Mouse (Mus musculus) brain, adult 2 months (tissue): Measurements from ENCODE around the gene Gm960.

Source experiments
- DNase-seq: peaks from one replicate; pipeline ENCODE4 v3.0.0; 2011; ENCODE audit warnings: low read depth, low spot score

Gm960 gene

DNA sequence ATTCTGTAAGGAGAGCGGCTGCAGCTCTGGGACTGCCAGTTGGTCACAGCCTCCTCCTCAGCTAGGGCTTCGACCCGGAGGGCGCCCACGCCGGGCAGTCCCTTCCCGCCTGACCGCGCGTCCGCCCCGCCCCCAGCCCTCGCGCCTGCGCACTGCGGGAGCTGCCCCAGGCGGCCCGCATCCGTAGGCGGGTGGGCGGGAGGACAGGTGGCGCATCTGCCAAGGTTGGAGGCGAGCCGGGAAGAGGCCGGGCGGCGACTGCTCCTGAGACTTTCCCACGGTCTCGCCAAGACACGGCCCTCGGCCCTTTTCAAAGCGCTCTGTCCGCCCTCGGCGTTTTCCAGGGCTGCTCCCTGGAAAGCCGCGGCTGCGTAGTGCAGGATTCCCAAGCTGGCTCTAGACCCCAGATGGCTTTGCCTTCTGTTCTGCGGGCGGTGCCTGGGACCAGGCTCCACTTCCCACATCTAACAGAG is at the start of gene Gm960:
Gm960 (minus strand) TSS at position 464 of the 473 bp plus-strand sequence.
- peak; percentile 93 for DNase-seq

DNA sequence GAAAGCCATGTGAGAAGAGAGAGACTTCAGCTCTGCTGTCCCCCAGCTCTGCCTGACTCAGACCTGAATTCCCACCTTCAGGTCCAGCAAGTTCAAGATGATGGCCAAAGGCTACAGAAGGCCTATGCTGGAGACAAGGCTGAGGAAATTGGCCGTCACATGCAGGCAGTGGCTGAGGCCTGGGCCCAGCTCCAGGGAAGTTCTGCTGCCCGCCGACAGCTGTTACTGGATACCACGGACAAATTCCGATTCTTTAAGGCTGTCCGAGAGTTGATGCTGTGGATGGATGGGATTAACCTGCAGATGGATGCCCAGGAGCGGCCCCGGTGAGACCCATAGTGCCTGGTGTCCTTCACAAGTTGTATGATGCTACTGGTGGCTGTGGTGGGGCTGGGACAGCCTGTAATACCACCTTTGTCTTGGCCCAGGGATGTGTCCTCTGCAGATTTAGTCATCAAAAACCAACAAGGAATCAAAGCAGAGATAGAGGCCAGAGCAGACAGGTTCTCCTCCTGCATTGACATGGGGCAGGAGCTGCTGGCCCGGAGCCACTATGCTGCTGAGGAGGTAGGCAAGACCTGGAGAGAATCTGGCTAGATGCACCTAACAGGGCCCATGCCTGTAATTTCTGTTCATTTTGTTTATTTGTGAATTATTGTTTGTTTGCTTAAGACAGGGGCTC is 49.3 kb upstream of the Gm960 start:
- DNase-seq: peak; percentile 34

DNA sequence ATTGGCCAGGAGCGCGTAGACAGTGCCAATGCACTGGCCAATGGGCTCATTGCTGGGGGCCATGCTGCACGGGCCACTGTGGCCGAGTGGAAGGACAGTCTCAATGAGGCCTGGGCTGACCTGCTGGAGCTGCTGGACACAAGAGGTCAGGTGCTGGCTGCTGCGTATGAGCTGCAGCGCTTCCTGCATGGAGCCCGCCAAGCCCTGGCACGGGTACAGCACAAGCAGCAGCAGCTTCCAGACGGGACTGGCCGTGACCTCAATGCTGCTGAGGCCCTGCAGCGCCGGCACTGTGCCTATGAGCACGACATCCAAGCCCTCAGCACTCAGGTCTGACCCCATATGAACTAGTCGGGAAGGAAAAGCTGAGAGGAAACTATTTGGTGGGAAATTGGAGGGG is 48.1 kb upstream of the Gm960 start:
- DNase-seq: peak; percentile 88

DNA sequence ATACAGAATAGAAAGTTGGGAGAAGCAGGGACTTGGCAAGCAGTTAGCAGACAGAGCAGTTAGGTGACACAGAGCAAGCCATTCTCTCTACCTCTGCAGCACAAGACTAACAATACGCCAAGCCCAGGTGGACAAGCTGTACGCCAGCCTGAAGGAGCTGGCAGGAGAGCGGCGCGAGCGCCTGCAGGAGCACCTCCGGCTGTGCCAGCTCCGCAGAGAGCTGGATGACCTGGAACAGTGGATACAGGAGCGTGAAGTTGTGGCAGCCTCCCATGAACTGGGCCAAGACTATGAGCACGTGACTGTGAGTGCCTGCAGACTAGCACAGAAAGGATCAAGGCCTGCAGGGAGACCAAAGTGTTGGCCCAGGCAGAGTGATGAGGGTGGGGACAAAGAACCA is 47.2 kb upstream of the Gm960 start:
- peak; percentile 80 for DNase-seq

DNA sequence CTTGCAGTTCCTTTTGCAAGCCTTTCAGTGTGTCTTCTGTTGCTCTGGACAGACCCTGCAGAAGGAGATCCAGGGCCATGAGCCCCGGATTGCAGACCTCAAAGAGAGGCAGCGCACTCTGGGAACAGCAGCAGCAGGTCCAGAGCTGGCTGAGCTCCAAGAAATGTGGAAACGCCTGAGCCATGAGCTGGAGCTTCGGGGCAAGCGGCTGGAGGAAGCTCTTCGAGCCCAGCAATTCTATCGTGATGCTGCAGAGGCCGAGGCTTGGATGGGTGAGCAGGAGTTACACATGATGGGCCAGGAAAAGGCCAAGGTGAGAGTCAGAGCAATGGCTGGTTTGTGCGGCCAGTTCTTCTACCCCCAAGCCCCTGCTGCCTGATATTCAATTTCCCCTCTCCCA is 46.6 kb upstream of the Gm960 start:
- DNase-seq: peak; percentile 73

DNA sequence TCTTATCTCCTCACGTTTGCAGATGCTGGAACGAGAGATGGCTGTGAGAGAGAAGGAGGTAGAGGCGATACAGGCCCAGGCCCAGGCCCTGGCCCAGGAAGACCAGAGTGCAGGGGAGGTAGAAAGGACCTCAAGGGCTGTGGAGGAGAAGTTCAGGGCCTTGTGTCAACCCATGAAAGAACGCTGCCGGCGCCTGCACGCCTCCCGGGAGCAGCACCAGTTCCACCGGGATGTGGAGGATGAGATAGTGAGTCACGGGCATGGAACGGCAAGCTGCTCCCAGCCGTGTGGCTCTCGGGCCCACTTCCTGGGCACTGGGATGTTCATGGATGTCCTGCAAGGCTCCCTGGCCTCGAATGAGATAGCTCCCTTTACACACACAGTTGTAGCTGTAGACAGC is 45.6 kb upstream of the Gm960 start:
- peak; percentile 31 for DNase-seq

DNA sequence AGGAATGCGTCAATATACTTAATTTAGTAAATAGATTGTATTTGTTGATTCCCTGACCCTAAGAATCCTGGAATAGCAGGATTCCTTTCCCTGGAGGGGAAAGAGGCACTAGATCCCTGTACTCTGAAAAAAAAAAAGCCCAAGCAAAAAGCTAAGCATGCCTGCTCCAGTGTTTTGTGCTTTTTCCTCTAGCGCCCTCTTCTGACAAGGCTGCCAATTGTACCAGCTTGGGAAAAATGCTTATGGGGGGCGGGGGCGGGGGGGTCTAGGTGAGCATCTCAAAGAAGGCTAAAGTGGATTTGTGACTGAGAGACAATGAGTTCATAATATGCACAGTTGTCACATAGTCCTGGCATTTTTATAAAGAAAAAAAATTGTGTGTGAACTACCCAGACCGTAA is 45.1 kb upstream of the Gm960 start:
- DNase-seq: peak; percentile 76

DNA sequence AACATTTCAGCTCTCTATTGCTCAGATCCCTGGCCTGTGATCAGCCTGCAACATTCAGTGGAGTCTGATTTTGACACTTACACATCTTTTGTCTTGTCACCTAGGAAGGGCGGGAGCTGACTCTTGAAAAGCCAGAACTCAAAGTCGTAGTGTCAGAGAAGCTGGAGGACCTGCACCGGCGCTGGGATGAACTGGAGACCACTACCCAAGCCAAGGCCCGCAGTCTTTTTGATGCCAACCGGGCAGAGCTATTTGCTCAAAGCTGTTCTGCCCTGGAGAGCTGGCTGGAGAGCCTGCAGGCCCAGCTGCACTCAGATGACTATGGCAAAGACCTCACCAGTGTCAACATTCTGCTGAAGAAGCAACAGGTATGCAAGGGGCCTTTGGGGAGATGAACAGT is 43.8 kb upstream of the Gm960 start:
- no peak for DNase-seq

DNA sequence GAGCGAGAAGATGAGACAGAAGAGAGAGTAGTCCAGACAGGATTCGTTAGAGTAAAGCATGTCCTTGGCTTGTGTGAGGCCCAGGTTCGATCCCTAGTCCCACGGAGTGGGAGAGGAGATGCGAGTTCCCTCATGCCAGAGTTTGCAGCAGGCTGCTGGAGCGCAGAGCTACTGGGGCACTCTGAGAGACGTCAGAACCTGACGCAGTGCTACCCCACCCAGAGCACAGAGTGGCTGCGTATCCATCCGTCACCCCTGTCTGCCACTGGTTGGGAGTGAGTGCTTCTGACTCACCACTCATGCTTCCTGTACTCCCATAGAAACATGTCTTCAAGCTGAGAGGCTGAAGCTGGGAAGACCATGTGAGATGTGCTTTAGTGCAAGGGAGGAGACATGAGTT is 43.0 kb upstream of the Gm960 start:
- DNase-seq: peak; percentile 77

DNA sequence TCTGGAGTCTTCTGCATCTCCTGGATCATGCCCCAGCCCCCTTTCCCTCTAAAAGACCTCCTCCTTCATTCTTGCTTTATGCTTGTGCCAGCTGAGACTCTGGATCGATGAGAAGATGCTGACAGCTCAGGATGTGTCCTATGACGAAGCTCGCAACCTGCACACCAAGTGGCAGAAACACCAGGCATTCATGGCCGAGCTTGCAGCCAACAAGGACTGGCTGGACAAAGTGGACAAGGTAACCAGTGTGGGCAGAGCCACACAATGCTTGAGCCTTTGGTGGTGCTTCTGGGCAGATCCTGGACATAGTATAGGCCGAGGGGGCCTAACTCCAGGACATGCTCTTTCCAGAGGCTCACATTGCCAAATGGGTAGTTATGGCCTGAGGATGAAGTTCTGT is 41.3 kb upstream of the Gm960 start:
- no peak for DNase-seq

DNA sequence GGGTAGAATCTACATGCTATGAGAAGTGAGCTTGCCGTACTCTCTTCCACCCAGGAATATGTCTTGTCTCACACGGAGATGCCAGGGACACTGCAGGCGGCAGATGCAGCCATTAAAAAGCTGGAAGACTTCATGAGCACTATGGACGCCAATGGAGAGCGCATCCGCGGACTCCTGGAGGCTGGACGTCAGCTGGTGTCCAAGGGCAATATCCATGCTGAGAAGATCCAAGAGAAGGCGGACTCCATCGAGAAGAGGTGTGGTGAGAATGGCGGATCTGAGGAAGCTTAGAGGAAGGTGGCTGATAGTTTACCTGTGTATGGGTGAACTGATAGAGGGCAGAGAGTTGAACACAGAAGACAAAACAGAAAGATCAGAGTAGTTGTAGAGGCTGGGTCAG is 40.6 kb upstream of the Gm960 start:
- DNase-seq: no peak

DNA sequence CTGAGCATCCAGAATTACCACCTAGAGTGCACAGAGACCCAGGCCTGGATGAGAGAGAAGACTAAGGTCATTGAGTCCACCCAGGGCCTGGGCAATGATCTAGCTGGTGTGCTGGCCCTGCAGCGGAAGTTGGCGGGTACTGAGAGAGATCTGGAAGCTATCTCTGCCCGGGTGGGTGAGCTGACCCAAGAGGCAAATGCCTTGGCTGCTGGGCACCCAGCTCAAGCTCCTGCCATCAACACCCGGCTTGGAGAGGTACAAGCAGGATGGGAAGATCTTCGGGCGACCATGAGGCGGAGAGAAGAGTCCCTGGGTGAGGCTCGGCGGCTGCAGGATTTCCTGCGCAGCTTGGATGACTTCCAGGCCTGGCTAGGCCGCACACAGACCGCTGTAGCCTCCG is 39.4 kb upstream of the Gm960 start:
- DNase-seq: no peak

DNA sequence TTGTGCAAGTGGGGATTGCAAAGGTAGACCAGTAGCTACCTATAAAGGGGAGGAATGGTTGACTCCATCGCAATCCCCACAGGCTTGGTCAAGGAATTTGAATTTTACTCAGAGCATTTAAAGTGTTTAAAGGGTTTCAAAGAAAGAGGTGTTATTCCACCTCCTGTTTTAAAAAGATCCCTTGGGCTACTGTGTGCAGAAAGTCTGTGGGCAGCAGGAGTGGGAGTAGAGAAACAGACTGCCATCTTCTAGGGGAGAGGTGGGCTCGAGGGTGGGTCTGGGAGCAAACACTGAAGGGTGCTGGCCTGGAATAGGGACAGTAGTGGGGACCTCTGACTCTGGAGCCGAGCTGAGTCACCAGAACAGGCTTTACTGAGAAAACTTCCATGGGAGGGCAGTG is 34.6 kb upstream of the Gm960 start:
- no peak for DNase-seq

DNA sequence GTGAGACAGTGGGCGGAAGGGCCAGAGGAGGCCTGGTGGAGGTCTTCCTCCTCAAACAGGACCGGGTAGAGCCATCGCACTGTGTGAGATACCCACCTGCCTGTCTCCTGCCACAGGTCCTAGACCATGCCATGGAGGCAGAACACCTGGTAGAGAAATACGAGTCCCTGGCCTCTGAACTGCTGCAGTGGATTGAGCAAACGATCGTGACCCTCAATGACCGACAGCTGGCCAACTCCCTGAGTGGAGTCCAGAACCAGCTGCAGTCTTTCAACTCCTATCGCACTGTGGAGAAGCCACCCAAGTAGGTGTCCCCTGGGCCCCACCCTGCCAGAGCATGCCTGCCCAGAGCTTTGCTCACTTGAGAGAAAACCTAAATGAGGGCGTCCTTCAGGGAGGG is 30.7 kb upstream of the Gm960 start:
- no peak for DNase-seq

DNA sequence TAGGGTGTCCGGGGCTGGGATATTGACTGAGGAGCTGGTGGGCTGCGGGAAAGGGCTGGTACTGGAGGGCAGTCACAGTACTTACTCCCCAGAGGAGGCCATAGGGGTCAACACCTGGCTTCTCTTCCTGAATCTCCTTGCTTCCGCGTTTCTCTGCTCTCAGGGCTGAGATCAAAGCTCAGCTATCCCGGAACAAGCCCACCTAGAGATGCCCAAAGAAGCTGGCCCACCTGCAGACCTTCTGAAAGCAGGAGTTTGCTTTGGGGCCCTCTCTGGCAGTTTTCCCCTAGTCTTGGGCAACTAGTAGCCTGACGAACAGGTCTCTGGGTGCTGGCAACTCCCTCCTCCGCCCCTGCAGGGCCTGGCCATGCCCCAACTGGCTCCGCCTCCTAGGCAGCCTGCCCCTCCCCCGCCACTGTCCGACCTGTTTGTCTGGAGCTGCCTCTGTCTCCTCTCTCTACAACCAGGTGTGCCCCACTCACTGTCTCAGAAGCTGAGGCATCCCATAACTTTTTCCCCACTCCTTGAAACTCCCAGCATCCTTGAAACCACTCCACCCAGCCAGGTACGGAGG is 22.3 kb upstream of the Gm960 start:
- DNase-seq: no peak

DNA sequence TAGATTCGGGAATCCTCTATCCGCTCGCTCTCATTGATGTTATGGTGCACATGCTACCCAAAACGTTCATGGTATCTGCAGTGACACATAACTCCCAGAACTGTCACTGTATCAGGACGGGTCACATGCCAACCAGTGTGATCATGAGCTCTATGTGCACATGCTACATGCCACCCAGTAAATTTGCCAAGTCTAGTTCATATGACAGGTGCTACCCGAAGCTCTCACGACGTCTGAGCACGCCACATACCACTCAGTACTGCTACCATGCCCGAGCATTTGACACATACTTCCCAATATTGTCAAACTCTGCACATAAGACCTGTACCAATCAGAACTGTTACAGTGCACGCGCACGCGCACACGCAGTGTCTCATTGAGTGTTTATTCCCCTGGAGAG is 21.6 kb upstream of the Gm960 start:
- DNase-seq: no peak

DNA sequence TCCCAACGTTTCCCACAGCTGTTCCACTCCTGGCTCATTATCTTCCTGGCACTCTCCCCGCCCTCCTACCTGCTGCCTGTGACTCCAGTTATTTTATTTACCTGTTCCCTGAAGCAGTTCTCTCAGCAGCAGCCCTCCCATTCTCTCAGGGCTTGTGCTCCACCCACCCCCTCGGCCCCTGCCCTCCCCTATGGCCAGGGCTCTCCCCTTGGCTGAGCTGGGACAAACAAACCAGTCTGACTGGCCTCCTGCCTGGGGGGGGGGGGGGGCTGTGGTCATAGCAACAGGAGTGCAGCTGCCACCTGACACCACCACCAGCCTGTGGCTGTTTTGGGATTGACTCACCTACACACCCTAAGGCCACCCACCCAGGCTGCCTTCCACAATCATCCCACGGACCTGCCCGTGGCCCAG is 20.9 kb upstream of the Gm960 start:
- no peak for DNase-seq

DNA sequence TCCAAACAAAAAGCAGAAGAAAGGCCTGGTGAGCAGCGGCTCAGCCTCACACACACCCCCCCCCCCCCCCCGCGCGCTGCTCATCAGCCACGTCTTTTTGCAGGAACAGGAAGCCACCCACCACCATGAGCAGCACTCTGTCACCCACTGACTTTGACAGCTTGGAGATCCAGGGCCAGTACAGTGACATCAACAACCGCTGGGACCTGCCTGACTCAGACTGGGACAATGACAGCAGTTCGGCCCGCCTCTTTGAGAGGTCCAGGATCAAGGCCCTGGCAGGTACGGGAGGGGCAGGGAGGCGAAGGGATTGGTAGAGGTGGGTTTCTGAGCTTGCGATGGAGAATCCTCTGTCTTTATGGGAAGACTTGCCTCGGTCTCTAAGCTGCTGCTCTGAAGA is 20.2 kb upstream of the Gm960 start:
- peak; percentile 75 for DNase-seq

DNA sequence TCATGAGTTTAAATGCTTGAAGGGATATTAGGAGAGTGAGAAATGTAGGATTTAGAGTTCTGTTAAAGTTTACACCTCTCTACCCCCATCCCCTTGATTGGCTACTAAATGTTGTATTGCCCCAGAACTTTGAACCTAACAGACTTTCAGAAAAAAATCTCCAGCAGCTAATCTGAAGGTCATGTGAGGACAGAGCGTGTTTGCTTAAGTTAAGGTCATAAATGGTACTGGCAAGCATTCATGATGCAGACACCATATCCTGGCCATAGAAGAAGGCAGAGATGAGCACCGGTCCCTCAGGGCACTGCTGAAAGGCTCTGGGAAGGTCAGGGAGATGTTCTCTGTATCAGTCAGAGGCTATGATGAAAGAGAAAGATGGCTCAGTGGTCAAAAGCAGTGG is 18.8 kb upstream of the Gm960 start:
- no peak for DNase-seq

DNA sequence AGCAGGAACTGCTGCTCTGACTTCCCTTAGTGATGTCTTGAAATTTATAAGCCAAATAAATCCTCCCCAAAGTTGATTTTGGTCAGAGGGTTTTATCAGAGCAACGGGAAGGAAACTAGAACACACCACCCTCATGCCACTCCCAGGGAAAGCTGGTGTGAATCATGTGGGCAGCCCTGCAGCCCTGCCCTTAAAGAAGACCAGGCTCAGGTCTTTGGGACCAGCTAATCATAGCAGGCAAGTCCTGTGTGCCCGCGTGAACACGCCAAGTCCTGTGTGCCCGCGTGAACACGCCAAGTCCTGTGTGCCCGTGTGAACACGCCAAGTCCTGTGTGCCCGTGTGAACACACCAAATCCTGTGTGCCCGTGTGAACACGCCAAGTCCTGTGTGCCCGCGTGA is 18.3 kb upstream of the Gm960 start:
- no peak for DNase-seq

DNA sequence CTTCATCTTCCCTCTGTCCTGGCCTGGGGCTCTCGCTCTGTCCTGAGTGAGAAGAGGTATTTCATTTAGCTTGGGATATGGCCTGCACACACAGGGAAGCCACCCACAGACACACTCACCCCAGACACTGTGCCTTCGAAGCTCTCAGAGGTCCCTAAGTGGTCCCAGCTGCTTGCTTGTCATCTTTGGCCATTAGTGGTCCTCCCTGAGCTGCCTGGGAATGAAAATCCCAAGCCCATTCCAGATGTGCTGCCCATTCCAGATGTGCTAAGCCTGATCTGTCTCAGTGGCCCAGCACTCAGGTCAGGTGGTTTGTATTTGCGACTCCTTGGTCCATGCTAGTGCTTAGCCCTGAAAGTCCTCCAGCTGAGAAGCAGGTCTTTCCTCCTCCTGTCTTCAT is 15.4 kb upstream of the Gm960 start:
- no peak for DNase-seq

DNA sequence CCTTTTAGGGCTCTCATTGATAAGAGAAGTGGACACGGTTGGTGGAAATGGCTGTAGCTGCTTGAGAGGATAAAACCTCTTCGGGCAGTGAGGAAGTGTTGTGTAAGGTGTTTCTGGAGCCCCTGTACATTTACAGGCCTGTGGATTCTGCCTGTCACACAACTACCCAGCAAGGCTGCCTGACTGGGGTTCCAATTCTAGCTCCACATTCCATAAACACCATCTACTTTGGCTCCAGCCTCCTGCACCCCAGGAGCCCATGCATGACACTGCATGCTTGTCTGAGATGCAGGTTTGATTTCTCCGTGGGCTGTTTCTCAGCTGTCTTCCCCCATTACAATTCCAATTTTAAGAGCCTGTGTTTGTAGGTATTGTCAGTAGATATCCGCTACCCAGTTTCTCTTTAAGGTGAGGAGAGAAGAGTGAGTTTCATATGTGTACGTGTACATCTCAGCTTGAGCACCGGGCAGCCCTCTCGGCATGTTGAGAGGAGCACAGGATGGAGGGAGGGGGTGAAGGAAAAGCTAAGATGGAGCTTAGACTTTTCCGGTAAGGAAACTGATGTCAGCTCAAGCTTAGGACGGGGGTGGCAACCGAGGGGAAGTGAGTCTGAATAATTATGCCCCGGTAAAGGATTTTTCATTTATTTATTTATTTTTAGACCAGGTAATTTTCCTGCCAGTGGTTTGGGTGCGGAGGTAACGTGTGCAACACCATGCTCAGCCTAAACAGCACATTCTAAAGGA is 14.5 kb upstream of the Gm960 start:
- DNase-seq: peak; percentile 64

DNA sequence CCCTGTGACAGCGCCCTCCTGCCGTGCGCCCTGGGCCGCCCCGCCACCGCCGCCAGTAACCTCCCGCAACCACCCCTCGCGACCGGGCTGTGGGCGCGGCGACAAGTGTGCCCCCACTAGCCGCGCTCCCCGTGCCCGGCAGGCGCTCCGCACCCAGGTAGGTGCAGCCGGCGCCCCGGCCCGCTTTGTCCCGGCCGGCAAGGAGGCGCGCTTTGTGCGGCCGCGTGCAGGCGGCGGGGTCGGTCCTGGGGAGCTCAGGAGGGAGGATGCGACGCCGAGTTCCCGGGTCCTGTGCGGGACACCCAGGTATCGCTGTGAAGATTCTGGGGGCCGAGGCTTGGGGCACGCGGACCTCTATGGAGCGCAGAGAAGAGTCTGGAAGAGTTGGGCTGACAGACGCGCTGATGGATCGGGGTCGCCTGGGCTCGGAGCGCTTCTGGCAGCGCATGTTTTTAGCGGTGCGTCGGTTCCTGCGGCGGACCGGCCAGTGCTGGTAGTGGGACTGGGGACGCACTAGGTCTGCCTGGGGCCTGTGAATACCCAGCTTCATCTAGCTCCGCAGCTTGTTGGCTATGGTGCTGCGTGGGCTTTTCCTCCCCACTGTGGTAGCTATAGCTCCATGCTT is 13.8 kb upstream of the Gm960 start:
- peak; percentile 65 for DNase-seq
